Mouse (Mus musculus): Measurements from ENCODE around the gene Hspb2.

Gene Hspb2

GRCm38 (mm10) chr9:50752054-50752602 is at the start of gene Hspb2:
TSS of gene Hspb2 (minus strand) at chr9:50752354.
- no peak for DNase-seq (ENCODE audit: low spot score)

GRCm38 (mm10) chr9:50800985-50801384 is 48.8 kb upstream of the Hspb2 start:
- DNase-seq (ENCODE audit: low spot score): no peak

- no peak for DNase-seq (ENCODE audit: low spot score)
These were observed 46.2 kb upstream of the Hspb2 start for GRCm38 (mm10) chr9:50798368-50798767.

GRCm38 (mm10) chr9:50797641-50798040 is 45.5 kb upstream of the Hspb2 start:
- no peak for DNase-seq (ENCODE audit: low spot score)

GRCm38 (mm10) chr9:50796776-50797175 is 44.6 kb upstream of the Hspb2 start:
- no peak for DNase-seq (ENCODE audit: low spot score)

- DNase-seq (ENCODE audit: low spot score): no peak
These were observed 43.1 kb upstream of the Hspb2 start for GRCm38 (mm10) chr9:50795266-50795665.

GRCm38 (mm10) chr9:50782155-50782554 is 30.0 kb upstream of the Hspb2 start:
- DNase-seq (ENCODE audit: low spot score): no peak

- DNase-seq (ENCODE audit: low spot score): no peak
These were observed 24.1 kb upstream of the Hspb2 start for GRCm38 (mm10) chr9:50776162-50776760.

- DNase-seq (ENCODE audit: low spot score): no peak
These were observed 23.5 kb upstream of the Hspb2 start for GRCm38 (mm10) chr9:50775662-50776126.

GRCm38 (mm10) chr9:50774991-50775612 is 22.9 kb upstream of the Hspb2 start, which contains the start of the genes Alg9 and 1110032A03Rik:
TSS of gene Alg9 (plus strand) at chr9:50775019.
TSS of gene 1110032A03Rik (minus strand) at chr9:50775520.
- DNase-seq (ENCODE audit: low spot score): peak; percentile 65

GRCm38 (mm10) chr9:50774026-50774462 is 21.9 kb upstream of the Hspb2 start:
- no peak for DNase-seq (ENCODE audit: low spot score)

- DNase-seq (ENCODE audit: low spot score): no peak
These were observed 17.9 kb upstream of the Hspb2 start for GRCm38 (mm10) chr9:50770011-50770410.

GRCm38 (mm10) chr9:50768107-50769002 is 16.2 kb upstream of the Hspb2 start, which contains the start of gene Fdxacb1:
TSS of gene Fdxacb1 (plus strand) at chr9:50768236.
- peak; percentile 96 for DNase-seq (ENCODE audit: low spot score)

GRCm38 (mm10) chr9:50767531-50768106 is 15.5 kb upstream of the Hspb2 start:
- no peak for DNase-seq (ENCODE audit: low spot score)

GRCm38 (mm10) chr9:50763331-50763730 is 11.2 kb upstream of the Hspb2 start:
- DNase-seq (ENCODE audit: low spot score): no peak

- DNase-seq (ENCODE audit: low spot score): no peak
These were observed 9.5 kb upstream of the Hspb2 start for GRCm38 (mm10) chr9:50761520-50762243.

- DNase-seq (ENCODE audit: low spot score): no peak
These were observed 4.6 kb upstream of the Hspb2 start for GRCm38 (mm10) chr9:50756711-50757110.

- no peak for DNase-seq (ENCODE audit: low spot score)
These were observed 1.8 kb upstream of the Hspb2 start for GRCm38 (mm10) chr9:50753947-50754346.

GRCm38 (mm10) chr9:50752784-50753615 is 846 bp upstream of the Hspb2 start:
- DNase-seq (ENCODE audit: low spot score): no peak

- DNase-seq (ENCODE audit: low spot score): no peak
These were observed 831 bp downstream of the Hspb2 start, which contains the start of gene Cryab for GRCm38 (mm10) chr9:50751323-50751722. TSS of gene Cryab (plus strand) at chr9:50751325.

Data from urinary bladder, postnatal 10 days (tissue).